Comparison of ENCODE assay signal across 9 mouse cellular contexts in genomic region chr4:152125161-152126025, GRCm38 (mm10). TPM values are rescaled to one million over a fixed set of nuclear protein-coding genes. Genes with fewer than 3 reads are reported as not detected.
DNase-seq lines count a peak whose midpoint lies in the region; ATAC-seq and TF ChIP-seq lines count a peak whose summit lies in the region.
"Had no signal": no experiment of that assay in that cellular context is flagged by ENCODE, and none has a peak within 500 bp of the region (broad histone marks: within the 10 kb centered on the region; RNA-seq: fewer than 3 reads in every experiment).

No protein-coding gene starts in this region.

- no peaks in the 10 kb centered on the region for H3K36me3 ChIP-seq in forebrain, postnatal 0 days (ENCODE audit: insufficient read depth)
- no peaks in the 10 kb centered on the region for H3K36me3 ChIP-seq in hindbrain, embryonic 11.5 days (ENCODE audit: control insufficient read depth, insufficient read depth, low read length)
- no peaks in the 10 kb centered on the region for H3K36me3 ChIP-seq in lung, postnatal 0 days (ENCODE audit: insufficient read depth, low read length)
- H3K36me3 ChIP-seq in stomach, embryonic 15.5 days, result no peaks in the 10 kb centered on the region

- no peak overlapping the region for H3K27ac ChIP-seq in bone marrow macrophage, adult 2 months (ENCODE audit: insufficient read depth, low read depth, low read length)
- H3K27ac ChIP-seq in forebrain, postnatal 0 days (ENCODE audit: low read depth, low read length), result no peak overlapping the region
- no peak overlapping the region for H3K27ac ChIP-seq in hindbrain, embryonic 11.5 days (ENCODE audit: low read depth, low read length)
- H3K27ac ChIP-seq in lung, postnatal 0 days (ENCODE audit: low read length), result no peak overlapping the region
- H3K27ac ChIP-seq in stomach, embryonic 15.5 days, result no peak overlapping the region

- no peak for TF ChIP-seq CTCF in bone marrow macrophage, adult 2 months (IDR thresholded peaks at IDR 0.05; ENCODE audit: low read depth, low read length)
- no peak for TF ChIP-seq CTCF in forebrain, postnatal 0 days (IDR thresholded peaks at IDR 0.05; ENCODE audit: low read depth)
- no peak for TF ChIP-seq CTCF in lung, postnatal 0 days (IDR thresholded peaks at IDR 0.05)

- 3% methylated on average over 56 of the region's 56 CpGs for WGBS in forebrain, postnatal 0 days
- 4% methylated on average over 56 of the region's 56 CpGs for WGBS in hindbrain, embryonic 11.5 days
- 26% methylated on average over 54 of the region's 56 CpGs for WGBS in lung, postnatal 0 days
- WGBS in stomach, embryonic 15.5 days, result 24% methylated on average over 56 of the region's 56 CpGs

- peak overlapping the region; percentile 16; the same call in 1 of the 2 replicates for H3K4me3 ChIP-seq in bone marrow macrophage, adult 2 months (ENCODE audit: insufficient read depth, low read length)
- peak overlapping the region; percentile 14 for H3K4me3 ChIP-seq in forebrain, postnatal 0 days (ENCODE audit: low read depth, low read length)
- peak overlapping the region; percentile 6; the same call in 1 of the 2 replicates for H3K4me3 ChIP-seq in hindbrain, embryonic 11.5 days (ENCODE audit: low read depth, low read length)
- H3K4me3 ChIP-seq in lung, postnatal 0 days (ENCODE audit: low read depth, low read length), result peak overlapping the region; percentile 10; the same call in 1 of the 2 replicates
- H3K4me3 ChIP-seq in stomach, embryonic 15.5 days (replicated peaks), result peak overlapping the region; percentile 18
- H3K4me3 ChIP-seq: erythroblast, embryonic 14.5 days had no signal

- peak; percentile 32 to 53 for DNase-seq in adrenal gland, adult 18-20 months (ENCODE audit: low spot score in 2 of 2)
- DNase-seq in adrenal gland, adult 8-10 months, result no peak
- peak; percentile 27 for DNase-seq in forebrain, postnatal 0 days
- peak; percentile 48 for DNase-seq in hindbrain, embryonic 11.5 days (ENCODE audit: low spot score)
- no peak for DNase-seq in lung, postnatal 0 days (ENCODE audit: low spot score)
- DNase-seq in layer of hippocampus, adult 8-10 months (ENCODE audit: low spot score in 2 of 2), result no peak

- H3K4me1 ChIP-seq in bone marrow macrophage, adult 2 months (ENCODE audit: control insufficient read depth, insufficient read depth, low read length), result peaks cover 14% of the 10 kb centered on the region
- H3K4me1 ChIP-seq in forebrain, postnatal 0 days (ENCODE audit: insufficient read depth), result peaks cover 8% of the 10 kb centered on the region; the same call in 1 of the 2 replicates
- peaks cover 13% of the 10 kb centered on the region for H3K4me1 ChIP-seq in hindbrain, embryonic 11.5 days (replicated peaks; ENCODE audit: control insufficient read depth, insufficient read depth, low read length)
- H3K4me1 ChIP-seq in lung, postnatal 0 days (ENCODE audit: insufficient read depth, low read depth, low read length), result peaks cover 8% of the 10 kb centered on the region; the same call in 1 of the 2 replicates
- H3K4me1 ChIP-seq in stomach, embryonic 15.5 days, result peaks cover 35% of the 10 kb centered on the region

- ATAC-seq in forebrain, postnatal 0 days, result peak; percentile 18; the same call in 1 of the 2 replicates
- ATAC-seq in hindbrain, embryonic 11.5 days (ENCODE audit: low FRiP score), result no peak
- ATAC-seq in lung, postnatal 0 days, result no peak
- no peak for ATAC-seq in stomach, embryonic 15.5 days (ENCODE audit: insufficient read depth, low FRiP score, low read depth)

- H3K9ac ChIP-seq in forebrain, postnatal 0 days, result no peak overlapping the region
- no peak overlapping the region for H3K9ac ChIP-seq in hindbrain, embryonic 11.5 days (ENCODE audit: low read depth, low read length)
- H3K9ac ChIP-seq in lung, postnatal 0 days (replicated peaks; ENCODE audit: low read depth), result no peak overlapping the region
- H3K9ac ChIP-seq in stomach, embryonic 15.5 days, result no peak overlapping the region

- TF ChIP-seq POLR2A in bone marrow macrophage, adult 2 months (IDR thresholded peaks at IDR 0.05; ENCODE audit: borderline replicate concordance, low read depth, low read length), result no peak

- peaks cover 95% of the 10 kb centered on the region for H3K27me3 ChIP-seq in forebrain, postnatal 0 days (ENCODE audit: insufficient read depth, low read length)
- peaks cover 99% of the 10 kb centered on the region for H3K27me3 ChIP-seq in hindbrain, embryonic 11.5 days (ENCODE audit: control insufficient read depth, insufficient read depth, low read length)
- peaks cover 67% of the 10 kb centered on the region for H3K27me3 ChIP-seq in lung, postnatal 0 days (replicated peaks; ENCODE audit: insufficient read depth, low read length)
- H3K27me3 ChIP-seq in stomach, embryonic 15.5 days (replicated peaks), result peaks cover 93% of the 10 kb centered on the region

- no peak for TF ChIP-seq EP300 in lung, postnatal 0 days (IDR thresholded peaks at IDR 0.05)

- H3K9me3 ChIP-seq in forebrain, postnatal 0 days (ENCODE audit: low read length), result no peaks in the 10 kb centered on the region
- H3K9me3 ChIP-seq in hindbrain, embryonic 11.5 days (ENCODE audit: control insufficient read depth, low read length), result no peaks in the 10 kb centered on the region
- no peaks in the 10 kb centered on the region for H3K9me3 ChIP-seq in lung, postnatal 0 days (ENCODE audit: low read length)
- no peaks in the 10 kb centered on the region for H3K9me3 ChIP-seq in stomach, embryonic 15.5 days

- H3K4me2 ChIP-seq in forebrain, postnatal 0 days (ENCODE audit: low read depth), result peak overlapping the region; percentile 40
- H3K4me2 ChIP-seq in hindbrain, embryonic 11.5 days (replicated peaks; ENCODE audit: low read depth, low read length), result peak overlapping the region; percentile 5; the same call in 1 of the 2 replicates
- H3K4me2 ChIP-seq in lung, postnatal 0 days (replicated peaks; ENCODE audit: low read depth, low read length), result peak overlapping the region; percentile 28
- peak overlapping the region; percentile 37 for H3K4me2 ChIP-seq in stomach, embryonic 15.5 days

RNA-seq across cellular contexts. Expression of gene Tnfrsf25, which starts 9.7 kb away (rescaled TPM):
- 1 to 10 TPM; 1.3 to 2.8 TPM for total RNA-seq in adrenal gland, adult 18-20 months (2021)
- total RNA-seq in adrenal gland, adult 8-10 months (2022), result 1 to 10 TPM in 3 of 4 experiments, under 1 TPM in 1; 0.73 to 2.0 (median 1.3) TPM
- not detected in 2 replicates for polyA plus RNA-seq in bone marrow macrophage, adult 2 months (2012; ENCODE audit: insufficient read depth, insufficient read length, missing spikeins)
- total RNA-seq in forebrain, postnatal 0 days (2014; rRNA removed), result 1.4 TPM in 1 of 2 replicates, not detected in the other
- polyA plus RNA-seq in forebrain, postnatal 0 days (2015; fragmentation: Nextera tagmentation; extraction: Ambion mirVana), result 0.19 and 0.30 TPM in 2 replicates
- 0.18 and 0.28 TPM in 2 replicates for polyA plus RNA-seq in hindbrain, embryonic 11.5 days (2014; fragmentation: Nextera tagmentation; extraction: Ambion mirVana)
- polyA plus RNA-seq in lung, postnatal 0 days (2015; fragmentation: Nextera tagmentation; extraction: Ambion mirVana), result 1.2 and 1.4 TPM in 2 replicates
- 0.84 and 1.4 TPM in 2 replicates for polyA plus RNA-seq in stomach, embryonic 15.5 days (2015; fragmentation: Nextera tagmentation; extraction: Ambion mirVana)
- total RNA-seq in layer of hippocampus, adult 8-10 months (2022), result 10 to 100 TPM; 19.8 to 71.6 (median 34.1) TPM

RNA-seq across cellular contexts. Expression of gene Espn, which starts 26.8 kb away (rescaled TPM):
- 1 to 10 TPM; 1.9 to 3.3 TPM for total RNA-seq in adrenal gland, adult 18-20 months (2021)
- 1 to 10 TPM; 2.1 to 6.0 (median 4.4) TPM for total RNA-seq in adrenal gland, adult 8-10 months (2022)
- polyA plus RNA-seq in bone marrow macrophage, adult 2 months (2012; ENCODE audit: insufficient read depth, insufficient read length, missing spikeins), result 0.44 and 0.97 TPM in 2 replicates
- 0.08 and 0.71 TPM in 2 replicates for total RNA-seq in forebrain, postnatal 0 days (2014; rRNA removed)
- polyA plus RNA-seq in forebrain, postnatal 0 days (2015; fragmentation: Nextera tagmentation; extraction: Ambion mirVana), result 0.50 and 0.69 TPM in 2 replicates
- 1.4 and 2.0 TPM in 2 replicates for polyA plus RNA-seq in hindbrain, embryonic 11.5 days (2014; fragmentation: Nextera tagmentation; extraction: Ambion mirVana)
- polyA plus RNA-seq in lung, postnatal 0 days (2015; fragmentation: Nextera tagmentation; extraction: Ambion mirVana), result 2.0 and 3.1 TPM in 2 replicates
- polyA plus RNA-seq in stomach, embryonic 15.5 days (2015; fragmentation: Nextera tagmentation; extraction: Ambion mirVana), result 15.9 and 19.2 TPM in 2 replicates
- 1 to 10 TPM; 2.9 to 3.0 (median 3.0) TPM for total RNA-seq in layer of hippocampus, adult 8-10 months (2022)

RNA-seq across cellular contexts. Expression of gene Hes2, which starts 33.3 kb away (rescaled TPM):
- total RNA-seq in adrenal gland, adult 18-20 months (2021), result not detected
- not detected for total RNA-seq in adrenal gland, adult 8-10 months (2022)
- polyA plus RNA-seq in bone marrow macrophage, adult 2 months (2012; ENCODE audit: insufficient read depth, insufficient read length, missing spikeins), result not detected in 2 replicates
- total RNA-seq in forebrain, postnatal 0 days (2014; rRNA removed), result not detected in 2 replicates
- not detected in 2 replicates for polyA plus RNA-seq in forebrain, postnatal 0 days (2015; fragmentation: Nextera tagmentation; extraction: Ambion mirVana)
- 2.7 and 4.3 TPM in 2 replicates for polyA plus RNA-seq in hindbrain, embryonic 11.5 days (2014; fragmentation: Nextera tagmentation; extraction: Ambion mirVana)
- 0.26 and 0.33 TPM in 2 replicates for polyA plus RNA-seq in lung, postnatal 0 days (2015; fragmentation: Nextera tagmentation; extraction: Ambion mirVana)
- polyA plus RNA-seq in stomach, embryonic 15.5 days (2015; fragmentation: Nextera tagmentation; extraction: Ambion mirVana), result 0.43 and 0.44 TPM in 2 replicates
- total RNA-seq in layer of hippocampus, adult 8-10 months (2022), result not detected
- polyA plus RNA-seq: erythroblast, embryonic 14.5 days had no signal

RNA-seq across cellular contexts. Expression of gene Acot7, which starts 52.5 kb away (rescaled TPM):
- 10 to 100 TPM; 45.7 to 54.0 TPM for total RNA-seq in adrenal gland, adult 18-20 months (2021)
- total RNA-seq in adrenal gland, adult 8-10 months (2022), result 10 to 100 TPM; 49.5 to 53.2 (median 51.8) TPM
- 39.0 and 46.2 TPM in 2 replicates for polyA plus RNA-seq in bone marrow macrophage, adult 2 months (2012; ENCODE audit: insufficient read depth, insufficient read length, missing spikeins)
- total RNA-seq in forebrain, postnatal 0 days (2014; rRNA removed), result 191 and 193 TPM in 2 replicates
- polyA plus RNA-seq in forebrain, postnatal 0 days (2015; fragmentation: Nextera tagmentation; extraction: Ambion mirVana), result 411 and 466 TPM in 2 replicates
- polyA plus RNA-seq in hindbrain, embryonic 11.5 days (2014; fragmentation: Nextera tagmentation; extraction: Ambion mirVana), result 116 and 125 TPM in 2 replicates
- polyA plus RNA-seq in lung, postnatal 0 days (2015; fragmentation: Nextera tagmentation; extraction: Ambion mirVana), result 59.2 and 63.4 TPM in 2 replicates
- polyA plus RNA-seq in stomach, embryonic 15.5 days (2015; fragmentation: Nextera tagmentation; extraction: Ambion mirVana), result 60.0 and 63.1 TPM in 2 replicates
- 100 to 1,000 TPM; 297 to 327 (median 321) TPM for total RNA-seq in layer of hippocampus, adult 8-10 months (2022)

RNA-seq across cellular contexts. Expression of gene Plekhg5, which starts 53.1 kb away (rescaled TPM):
- total RNA-seq in adrenal gland, adult 18-20 months (2021), result 10 to 100 TPM in 1 of 2 experiments, 1 to 10 TPM in 1; 7.3 to 12.0 TPM
- total RNA-seq in adrenal gland, adult 8-10 months (2022), result 10 to 100 TPM in 3 of 4 experiments, 1 to 10 TPM in 1; 8.7 to 19.5 (median 15.4) TPM
- polyA plus RNA-seq in bone marrow macrophage, adult 2 months (2012; ENCODE audit: insufficient read depth, insufficient read length, missing spikeins), result 2.6 and 3.0 TPM in 2 replicates
- 16.6 and 18.6 TPM in 2 replicates for total RNA-seq in forebrain, postnatal 0 days (2014; rRNA removed)
- 9.2 and 12.8 TPM in 2 replicates for polyA plus RNA-seq in forebrain, postnatal 0 days (2015; fragmentation: Nextera tagmentation; extraction: Ambion mirVana)
- 4.0 and 4.6 TPM in 2 replicates for polyA plus RNA-seq in hindbrain, embryonic 11.5 days (2014; fragmentation: Nextera tagmentation; extraction: Ambion mirVana)
- 17.4 and 18.8 TPM in 2 replicates for polyA plus RNA-seq in lung, postnatal 0 days (2015; fragmentation: Nextera tagmentation; extraction: Ambion mirVana)
- 11.9 and 13.2 TPM in 2 replicates for polyA plus RNA-seq in stomach, embryonic 15.5 days (2015; fragmentation: Nextera tagmentation; extraction: Ambion mirVana)
- total RNA-seq in layer of hippocampus, adult 8-10 months (2022), result 100 to 1,000 TPM; 123 to 164 (median 145) TPM

Comparison
In these comparisons a context has a peak if more than half of its experiments do, and no peak if none do; other contexts are left out.
1. DNase-seq: peak in adrenal gland, adult 18-20 months (2 of 2), forebrain, postnatal 0 days (single experiment) and hindbrain, embryonic 11.5 days (single experiment); none in adrenal gland, adult 8-10 months (single experiment), lung, postnatal 0 days (single experiment) and layer of hippocampus, adult 8-10 months (0 of 2).
2. Peak in every context shown above with its lines, with median percentiles within 50 percentile points of each other: H3K4me3 ChIP-seq and H3K4me2 ChIP-seq.